Mouse (Mus musculus) kidney, postnatal 4 days (tissue): Measurements from ENCODE around the gene Twnk.

Experiments used
- DNase-seq, 2 experiments: peaks; one replicate each; pipeline ENCODE4 v3.0.0; 2021; ENCODE audit warnings: mixed read lengths in 2 of 2

The Twnk gene

GRCm38 (mm10) chr19:45005444-45005843 is at the start of gene Twnk:
Twnk (plus strand) TSS chr19:45005663.
- peak; percentile 76 to 82 for DNase-seq

GRCm38 (mm10) chr19:44959633-44960032 is 45.8 kb upstream of the Twnk start:
- no peak for DNase-seq

- no peak for DNase-seq
Measured at GRCm38 (mm10) chr19:44965978-44966377, 39.5 kb upstream of the Twnk start.

DNA sequence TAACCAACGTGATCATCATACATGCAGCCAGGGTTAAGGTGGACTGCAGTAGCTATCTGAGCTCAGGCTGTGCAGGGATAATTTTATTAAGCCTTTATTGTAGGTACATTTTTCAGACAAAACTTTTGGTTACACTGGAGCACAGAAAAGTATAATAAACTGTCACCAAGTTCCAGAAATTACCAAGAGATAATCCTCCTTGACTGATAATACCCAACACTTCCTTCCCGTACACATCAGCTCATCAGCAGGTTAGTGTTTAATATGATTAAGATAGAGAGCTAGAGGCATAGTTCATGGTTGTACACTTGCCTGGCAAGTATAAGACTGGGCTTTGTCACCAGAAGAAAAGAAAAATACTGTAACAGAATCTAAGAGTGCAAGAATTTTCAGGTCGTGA is 37.1 kb upstream of the Twnk start:
- no peak for DNase-seq

- no peak for DNase-seq
Measured at GRCm38 (mm10) chr19:44976636-44977035, 28.8 kb upstream of the Twnk start.

DNA sequence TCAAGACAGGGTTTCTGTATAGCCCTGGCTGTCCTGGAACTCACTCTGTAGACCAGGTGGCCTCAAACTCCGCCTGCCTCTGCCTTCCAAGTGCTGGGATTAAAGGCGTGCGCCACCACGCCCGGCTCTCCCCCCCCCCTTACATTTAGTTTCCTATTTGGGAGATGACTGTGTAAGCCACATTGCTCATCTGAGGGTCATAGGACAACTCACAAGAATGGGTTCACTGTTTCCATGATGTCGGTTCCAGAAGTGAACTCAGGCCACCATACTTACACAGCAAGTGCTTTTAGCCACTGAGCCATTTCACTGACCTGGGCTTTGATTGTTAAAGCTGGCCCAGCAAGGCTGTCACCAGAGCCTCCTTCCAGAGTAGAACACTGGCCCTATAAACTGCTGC is 28.3 kb upstream of the Twnk start:
- DNase-seq: no peak

GRCm38 (mm10) chr19:44980787-44981186 is 24.7 kb upstream of the Twnk start:
- no peak for DNase-seq

DNA sequence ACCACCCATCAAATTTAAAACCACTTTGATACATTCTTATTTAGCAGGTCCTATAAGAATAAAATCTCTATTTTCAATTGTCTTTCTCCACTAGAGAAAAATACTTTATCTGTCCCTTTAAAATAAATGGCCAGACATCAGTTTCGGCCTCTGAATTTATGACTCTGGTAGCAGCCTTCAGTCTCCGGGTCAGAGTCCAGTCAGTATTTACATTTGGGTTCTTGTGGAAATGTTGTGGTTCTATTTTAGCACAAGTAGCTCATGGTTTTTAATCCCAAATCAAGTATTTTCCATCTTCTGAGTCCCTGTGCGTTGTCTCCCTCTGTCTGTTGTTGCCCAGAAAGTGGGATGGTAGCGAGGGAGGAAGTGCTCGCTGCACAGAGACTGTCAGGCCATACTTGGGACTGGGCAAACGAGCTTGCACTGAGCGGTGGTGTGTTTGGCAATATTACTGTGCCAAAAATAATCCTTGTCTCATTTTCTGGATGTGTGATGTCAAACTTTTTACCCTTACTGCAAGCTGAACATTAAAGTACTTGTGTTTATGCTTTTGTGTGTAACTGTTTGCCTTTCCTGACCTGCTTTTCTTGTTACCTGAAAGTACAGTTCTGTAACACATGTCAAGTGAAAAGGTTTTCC is 22.9 kb upstream of the Twnk start:
- no peak for DNase-seq

DNA sequence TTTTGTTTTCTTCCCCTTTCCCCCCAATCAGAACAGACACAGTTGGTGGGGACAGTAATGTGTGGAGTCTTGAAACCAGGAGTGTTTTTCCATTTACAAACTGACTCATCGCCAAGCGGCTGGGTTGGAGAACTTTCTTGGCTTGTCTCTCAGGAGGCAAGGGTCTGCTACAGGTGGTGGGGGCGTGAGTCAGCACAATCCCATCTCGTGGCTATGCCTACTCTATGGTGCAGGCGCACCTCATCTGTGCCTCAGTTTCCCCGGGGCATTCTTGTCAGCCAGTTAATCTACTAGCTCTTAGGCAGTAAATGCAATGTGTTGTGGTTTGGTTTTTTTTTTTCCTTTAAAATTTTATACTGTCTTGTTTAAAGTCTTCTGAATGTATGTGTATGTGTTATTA is 22.1 kb upstream of the Twnk start:
- no peak for DNase-seq

- DNase-seq: no peak
Measured at GRCm38 (mm10) chr19:44984420-44984819, 21.0 kb upstream of the Twnk start.

DNA sequence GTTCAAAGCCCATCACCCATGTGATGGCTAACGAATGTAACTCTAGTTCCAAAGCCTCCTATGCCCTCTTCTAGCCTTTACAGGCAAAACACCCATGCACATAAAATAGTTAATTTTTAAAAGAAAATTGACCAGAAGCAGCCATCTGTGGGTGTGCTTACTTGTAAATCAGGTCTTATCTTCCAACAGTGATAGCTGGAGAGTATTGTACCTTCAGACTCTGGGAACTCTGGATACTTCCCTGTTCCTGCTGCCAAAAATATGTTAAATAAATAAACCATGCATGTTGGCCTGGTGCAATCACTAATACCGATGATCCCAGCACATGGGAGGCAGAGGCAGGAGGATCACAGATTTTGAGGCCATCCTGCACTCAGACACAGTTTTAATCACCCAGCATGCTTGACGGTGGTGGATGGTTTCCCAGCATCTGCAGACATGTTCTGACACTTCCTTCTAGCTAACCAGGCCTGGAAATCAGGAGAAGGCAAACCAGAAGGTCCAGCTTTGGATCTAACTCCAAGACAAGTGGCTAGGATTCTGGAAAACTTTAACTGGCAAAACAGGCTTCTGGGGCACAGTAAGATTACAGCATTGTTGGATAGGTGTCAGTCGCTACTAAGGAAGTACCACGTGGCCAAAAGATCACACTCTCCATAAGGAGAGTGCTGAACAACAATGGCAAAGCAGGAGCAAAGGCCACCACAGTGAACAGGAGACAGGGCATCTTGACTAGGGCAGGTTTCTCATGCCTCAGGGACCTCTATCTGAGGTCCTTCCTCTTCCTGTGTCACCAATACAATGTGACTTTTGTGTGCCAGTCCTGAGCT is 20.1 kb upstream of the Twnk start:
- no peak for DNase-seq

DNA sequence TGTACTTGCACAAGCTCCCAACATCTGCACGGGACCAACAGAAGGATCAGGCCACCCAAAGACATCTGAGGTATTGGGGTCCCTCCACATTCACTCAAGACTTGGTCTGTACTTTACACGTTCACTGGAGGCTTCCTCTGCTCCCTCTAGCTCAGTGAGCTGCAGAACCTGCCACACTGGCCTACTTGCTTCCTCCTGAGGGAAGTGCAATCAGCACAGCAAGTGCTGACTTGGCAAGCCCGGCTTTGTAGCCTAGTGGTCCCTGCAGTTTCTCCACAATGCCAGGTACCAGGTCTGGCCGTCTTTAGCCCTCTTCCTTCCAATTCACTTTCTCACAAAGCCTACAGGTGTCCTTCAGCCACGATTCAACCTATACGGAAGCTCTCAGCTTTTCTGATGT is 18.5 kb upstream of the Twnk start:
- no peak for DNase-seq

- DNase-seq: no peak
Measured at GRCm38 (mm10) chr19:44987851-44988250, 17.6 kb upstream of the Twnk start.

- no peak for DNase-seq
Measured at GRCm38 (mm10) chr19:44988321-44988720, 17.1 kb upstream of the Twnk start.

DNA sequence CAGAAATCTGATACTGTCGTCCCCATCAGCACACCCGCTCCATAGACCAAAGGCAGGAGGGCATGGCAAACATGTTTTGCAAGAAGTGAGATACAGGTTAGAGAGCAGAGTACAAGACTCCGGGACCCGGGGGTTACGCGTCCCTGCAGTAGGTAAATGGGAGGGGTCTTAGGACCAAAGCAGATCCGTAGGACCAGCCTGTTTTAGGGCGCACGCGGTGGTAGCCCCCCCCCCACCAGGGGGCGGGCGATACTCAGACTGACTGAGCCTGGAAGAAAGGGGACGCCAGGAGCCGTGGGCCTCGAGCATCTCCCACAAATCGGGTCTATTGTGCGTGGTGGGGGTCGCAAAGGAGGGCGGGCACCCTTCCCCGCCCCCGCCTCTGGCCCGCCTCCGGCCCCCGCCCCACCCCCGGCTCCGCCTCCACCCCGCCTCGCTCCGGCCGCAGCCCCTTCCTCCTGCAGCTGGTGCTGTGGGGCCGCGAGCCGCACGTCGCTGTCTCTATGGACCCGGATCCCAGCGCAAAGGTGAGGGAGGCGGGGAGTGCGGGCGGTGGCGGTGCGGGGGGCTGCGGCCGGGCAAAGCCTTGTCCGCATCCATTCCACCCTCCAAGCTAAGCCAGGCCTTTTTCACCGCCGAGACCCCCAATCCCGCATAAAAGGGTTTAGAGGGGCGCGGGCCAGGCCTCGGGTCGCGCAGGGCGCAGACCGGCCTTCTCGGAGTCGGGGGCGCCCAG is 16.5 kb upstream of the Twnk start, which contains the start of gene Sema4g:
Gene Sema4g, plus strand, starts transcription at position 271 of the 736 bp plus-strand sequence.
- peak; percentile 66 to 76 for DNase-seq

- DNase-seq: peak; percentile 40 to 59
Measured at GRCm38 (mm10) chr19:44989567-44990495, 15.6 kb upstream of the Twnk start.

- peak in 1 of 2 experiments; percentile 21 for DNase-seq
Measured at GRCm38 (mm10) chr19:44991031-44991430, 14.4 kb upstream of the Twnk start.

DNA sequence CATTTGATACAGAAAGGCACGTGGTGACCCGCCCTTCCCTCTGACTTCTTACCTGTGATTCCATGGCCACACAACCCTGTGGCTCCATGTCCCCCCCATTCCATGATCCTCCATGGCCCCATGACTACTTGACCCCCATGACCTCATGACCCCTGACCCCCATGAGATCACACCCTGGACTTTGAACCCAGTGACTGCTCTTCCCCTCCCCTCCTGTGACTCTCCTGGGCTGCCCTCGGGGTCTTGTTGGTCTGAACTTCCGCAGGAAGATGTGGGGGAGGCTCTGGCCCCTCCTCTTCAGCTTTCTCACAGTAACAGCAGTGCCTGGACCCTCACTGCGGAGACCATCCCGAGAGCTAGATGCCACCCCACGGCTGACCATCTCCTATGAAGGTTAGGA is 13.2 kb upstream of the Twnk start:
- peak in 1 of 2 experiments; percentile 24 for DNase-seq

- no peak for DNase-seq
Measured at GRCm38 (mm10) chr19:44992712-44993111, 12.8 kb upstream of the Twnk start.

- DNase-seq: no peak
Measured at GRCm38 (mm10) chr19:44997786-44998185, 7.7 kb upstream of the Twnk start.

DNA sequence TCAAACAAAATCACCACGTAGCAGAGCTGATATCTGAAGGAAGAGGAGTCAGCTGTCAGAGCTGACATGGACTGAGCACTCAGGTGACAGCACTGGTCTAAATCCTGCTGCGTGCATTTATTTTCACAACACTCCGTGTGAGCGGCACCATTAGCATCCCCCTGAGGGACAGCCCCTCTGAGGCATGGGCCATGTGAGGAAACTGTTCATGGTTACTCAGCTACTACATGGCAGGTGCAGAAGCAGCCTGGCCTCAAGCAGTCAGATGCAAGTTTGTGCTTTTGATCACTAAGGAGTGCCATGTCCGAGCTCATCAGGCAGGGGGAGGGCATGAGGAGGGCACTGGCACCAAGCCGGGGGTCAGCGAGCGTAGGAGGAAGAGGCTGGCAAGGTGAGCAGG is 5.8 kb upstream of the Twnk start:
- DNase-seq: no peak

DNA sequence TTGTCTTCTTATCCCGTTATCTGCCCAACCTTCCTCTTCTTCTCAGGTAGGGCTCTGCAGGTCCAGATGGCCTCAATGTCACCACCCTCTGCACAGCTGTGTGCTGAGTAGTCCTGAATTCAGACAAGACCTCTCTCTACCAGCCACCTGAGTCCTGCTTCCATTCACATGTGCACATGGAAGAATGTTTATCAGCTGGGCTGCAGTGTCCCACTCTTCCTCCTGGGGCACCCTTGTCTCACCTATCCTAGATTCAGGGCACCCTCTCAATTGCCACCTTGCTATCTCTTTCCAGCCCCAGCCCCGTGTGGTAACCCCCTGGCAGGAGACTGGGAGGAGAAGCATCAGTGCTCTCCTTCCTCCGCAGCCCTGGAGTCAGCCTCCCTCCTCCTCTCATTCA is 3.2 kb upstream of the Twnk start:
- DNase-seq: peak in 1 of 2 experiments; percentile 35
